Mouse (Mus musculus) G1E (cell line): ENCODE results near the gene Tex14.

Experiments
- CTCF ChIP-seq: IDR thresholded peaks from 2 replicates; pipeline ENCODE4 v1.5.1; 2012; ENCODE audit warnings: low read depth, low read length, inconsistent platforms, mixed read lengths
- GATA1 ChIP-seq: IDR thresholded peaks from 2 replicates; pipeline ENCODE4 v1.6.1; 2012; ENCODE audit warnings: borderline replicate concordance, low read length, inconsistent platforms, mixed read lengths
- GATA2 ChIP-seq: IDR thresholded peaks from 2 replicates; pipeline ENCODE4 v1.6.1; 2012; ENCODE audit warnings: low read depth, low read length, inconsistent platforms, borderline replicate concordance
- POLR2AphosphoS5 ChIP-seq: IDR thresholded peaks from 2 replicates; pipeline ENCODE4 v1.6.1; 2012; ENCODE audit warnings: low read depth, low read length, inconsistent platforms; ENCODE audit not compliant: insufficient replicate concordance
- TAL1 ChIP-seq: conservative IDR thresholded peaks from 2 replicates; pipeline ENCODE4 v1.6.1; 2012; ENCODE audit warnings: low read depth, low read length, inconsistent platforms, mixed read lengths

DNA sequence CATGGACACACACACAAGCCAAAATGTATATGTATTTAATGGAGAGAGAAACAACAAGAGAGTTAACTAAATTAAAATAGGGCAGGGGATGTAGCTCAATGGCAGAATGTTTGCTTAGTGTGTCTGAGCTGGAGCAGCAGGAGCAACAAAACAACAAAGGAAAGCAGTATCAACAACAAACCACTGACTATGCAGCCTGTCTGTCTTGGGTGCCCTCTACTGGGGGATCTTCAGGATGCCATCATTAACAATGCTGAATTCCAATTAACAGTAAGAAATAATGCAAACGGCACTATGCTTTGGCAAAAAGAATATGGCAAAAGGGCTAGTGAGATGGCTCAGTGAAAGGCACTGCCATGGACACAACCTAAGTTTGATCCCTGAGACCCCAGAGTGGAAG is 11.0 kb upstream of the Tex14 start:
- TF ChIP-seq CTCF (peak; percentile 30; the same call in 1 of the 2 replicates), TAL1 (no peak), GATA1 (no peak), POLR2AphosphoS5 (no peak), GATA2 (no peak)
